8 mouse cellular contexts compared by ENCODE assay signal in the genomic region with DNA sequence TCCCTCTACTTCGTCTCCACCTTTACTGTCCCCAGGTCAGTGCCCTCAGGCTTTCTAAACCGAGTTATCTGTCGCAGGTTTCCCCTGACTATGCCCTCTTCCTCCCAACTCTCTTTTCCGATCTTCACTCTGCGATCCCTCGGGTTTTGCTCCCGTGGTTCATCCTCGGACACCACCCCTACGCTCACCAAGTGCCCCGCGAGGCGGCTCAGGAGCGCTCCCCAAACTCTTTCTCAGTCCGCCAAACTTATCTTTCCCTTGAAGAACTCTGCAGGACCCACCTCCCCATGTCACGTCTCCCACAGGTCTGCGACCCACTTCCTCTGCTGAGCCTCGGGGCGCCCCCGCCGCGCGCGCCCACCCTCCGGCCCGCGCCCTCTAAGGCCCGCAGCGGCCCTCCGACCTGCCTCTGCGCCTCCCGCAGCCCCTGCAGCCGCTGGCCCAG. TPM values are rescaled to one million over a fixed set of nuclear protein-coding genes. Genes with fewer than 3 reads are reported as not detected.
DNase-seq lines count a peak whose midpoint lies in the region; ATAC-seq and TF ChIP-seq lines count a peak whose summit lies in the region.

No protein-coding gene starts in this region.

- H3K79me2 ChIP-seq in macrophage (ENCODE audit: inconsistent target): peaks cover 49% of the 10 kb centered on the region

- H3K36me3 ChIP-seq in E14TG2a.4 (ENCODE audit: insufficient read depth, low read length) (peaks cover 31% of the 10 kb centered on the region), macrophage (ENCODE audit: inconsistent target) (no peaks in the 10 kb centered on the region)

- peak overlapping the region; percentile 96 for H3K4me3 ChIP-seq in E14TG2a.4 (replicated peaks; ENCODE audit: low read length)
- H3K4me3 ChIP-seq in macrophage (ENCODE audit: inconsistent target): peak overlapping the region; percentile 81

- no peaks in the 10 kb centered on the region for H3K27me3 ChIP-seq in E14TG2a.4 (ENCODE audit: insufficient read depth, low read length)

- DNase-seq in gastrocnemius, postnatal 14 days: peak; percentile 33
- no peak for DNase-seq in gastrocnemius, adult 18-20 months (ENCODE audit: low spot score)
- DNase-seq in left cerebral cortex, postnatal 36 days (ENCODE audit: low spot score in 2 of 2): no peak
- DNase-seq in cerebellum, adult 11 months: no peak

- no peak for TF ChIP-seq CTCF in E14TG2a.4 (conservative IDR thresholded peaks at IDR 0.05; ENCODE audit: low read length)

- ATAC-seq in erythroblast, adult 5-6 weeks (replicated peaks; ENCODE audit: low FRiP score, poor library complexity, severe bottlenecking): 0 out of 2 replicates have a peak, but pooled peaks have one; percentile 20
- peak; percentile 12 for ATAC-seq in inflammation-experienced regulatory T-cells, adult 6 months

- 0 out of 2 replicates have a peak, but pooled peaks cover 5% of the 10 kb centered on the region for H3K9me3 ChIP-seq in E14TG2a.4 (ENCODE audit: low read length)

- peaks cover 35% of the 10 kb centered on the region for H3K4me1 ChIP-seq in E14TG2a.4 (replicated peaks; ENCODE audit: low read depth, low read length)

- intact Hi-C loops in gastrocnemius, postnatal 14 days (cut with DNase I; ENCODE audit: low total_unique reads): no loop called here
- intact Hi-C loops in left cerebral cortex, postnatal 36 days (cut with DNase I): loop anchor here (1.0 kb wide), 1 partner anchor 38 kb away; no protein-coding TSS in a partner anchor

- H3K27ac ChIP-seq in macrophage: peak overlapping the region; percentile 74

- 1% methylated on average over 26 of the region's 32 CpGs for WGBS in macrophage (ENCODE audit: missing documents)

RNA-seq across cellular contexts. Expression of a gene that starts 0.4 kb away (rescaled TPM):
- total RNA-seq in gastrocnemius, postnatal 14 days (2021): 10 to 100 TPM in 1 of 2 experiments, 1 to 10 TPM in 1; 7.4 to 10.8 TPM
- 1 to 10 TPM; 3.4 to 3.9 TPM for total RNA-seq in gastrocnemius, adult 18-20 months (2021)
- 57.5 and 58.4 TPM in 2 replicates for total RNA-seq in erythroblast, adult 5-6 weeks (2015; ENCODE audit: low replicate concordance)
- total RNA-seq in erythroblast, adult 5-6 weeks (2017; ENCODE audit: low replicate concordance): 82.4 and 107 TPM in 2 replicates
- polyA plus RNA-seq in inflammation-experienced regulatory T-cells, adult 6 months (2017; shearing (Covaris generic)): 100 to 1,000 TPM in 2 of 3 experiments, 10 to 100 TPM in 1; 98.6 to 123 (median 113) TPM
- 100 to 1,000 TPM in 22 of 26 experiments, 10 to 100 TPM in 4; 65.9 to 570 (median 261) TPM for total RNA-seq in macrophage (2018; cell fraction: chromatin; rRNA removed)
- total RNA-seq in macrophage (2018; cell fraction: cytosol; rRNA removed): 10 to 100 TPM; 46.9 to 78.6 (median 56.5) TPM
- total RNA-seq in macrophage (2018; cell fraction: nucleus; rRNA removed): 100 to 1,000 TPM in 23 of 26 experiments, 10 to 100 TPM in 3; 70.6 to 590 (median 171) TPM
- 27.5 to 59.0 TPM (median 37.3 TPM) in 3 replicates for polyA plus RNA-seq in macrophage (2018)
- 10 to 100 TPM; 15.2 TPM for total RNA-seq in left cerebral cortex, postnatal 36 days (2021)

RNA-seq across cellular contexts. Expression of a gene that starts 8.8 kb away (rescaled TPM):
- 1 to 10 TPM; 1.3 to 1.7 TPM for total RNA-seq in gastrocnemius, postnatal 14 days (2021)
- total RNA-seq in gastrocnemius, adult 18-20 months (2021): under 1 TPM; 0.64 to 0.78 TPM
- total RNA-seq in erythroblast, adult 5-6 weeks (2015; ENCODE audit: low replicate concordance): 25.1 and 32.1 TPM in 2 replicates
- total RNA-seq in erythroblast, adult 5-6 weeks (2017; ENCODE audit: low replicate concordance): 25.4 and 38.9 TPM in 2 replicates
- polyA plus RNA-seq in inflammation-experienced regulatory T-cells, adult 6 months (2017; shearing (Covaris generic)): 1 to 10 TPM; 2.6 to 8.1 (median 3.1) TPM
- total RNA-seq in macrophage (2018; cell fraction: chromatin; rRNA removed): 10 to 100 TPM in 14 of 26 experiments, 1 to 10 TPM in 12; 3.4 to 18.6 (median 10.6) TPM
- 1 to 10 TPM in 25 of 26 experiments, under 1 TPM in 1; 0.86 to 3.2 (median 2.4) TPM for total RNA-seq in macrophage (2018; cell fraction: cytosol; rRNA removed)
- 10 to 100 TPM in 2 of 26 experiments, 1 to 10 TPM in 24; 2.5 to 28.8 (median 6.8) TPM for total RNA-seq in macrophage (2018; cell fraction: nucleus; rRNA removed)
- 1.5 to 6.1 TPM (median 1.9 TPM) in 3 replicates for polyA plus RNA-seq in macrophage (2018)
- total RNA-seq in left cerebral cortex, postnatal 36 days (2021): 1 to 10 TPM; 2.6 to 4.3 TPM

Comparison
In these comparisons a context has a peak if more than half of its experiments do, and no peak if none do; other contexts are left out.
1. RNA of a gene that starts 8.8 kb away (total RNA-seq): 25.1 to 38.9 TPM in erythroblast, adult 5-6 weeks; 2.6 to 4.3 TPM in left cerebral cortex, postnatal 36 days, 1.3 to 1.7 TPM in gastrocnemius, postnatal 14 days and 0.64 to 0.78 TPM in gastrocnemius, adult 18-20 months; every median in the first group is over 4 times any median in the second.